Mouse (Mus musculus) skeletal muscle tissue, postnatal 0 days (tissue): ENCODE measurements around the gene Cxcr3. TPM values are rescaled to one million over a fixed set of nuclear protein-coding genes. Genes with fewer than 3 reads are reported as not detected.

Experiments used
- polyA plus RNA-seq: library from polyadenylated mRNA; unstranded; fragments of >200 nt; fragmentation: Nextera tagmentation; extraction: Ambion mirVana; gene quantifications from 2 replicates; pipeline ENCODE4 v1.2.1, GENCODE M21; 2015

Gene Cxcr3
- 0.46 and 0.94 TPM in 2 replicates for polyA plus RNA-seq

GRCm38 (mm10) chrX:101733828-101734319 lies at the start of gene Cxcr3:
Cxcr3 (minus strand) TSS chrX:101734269.

Other genes starting within 250 kb of the Cxcr3 start
- 3.2 and 4.3 TPM in 2 replicates for gene Taf1, start 201.5 kb downstream of the Cxcr3 start, polyA plus RNA-seq
- gene Ogt, start 94.2 kb downstream of the Cxcr3 start, polyA plus RNA-seq = 53.2 and 60.9 TPM in 2 replicates
- gene Gm4779, start 60.2 kb upstream of the Cxcr3 start, polyA plus RNA-seq = 0.08 TPM in 1 of 2 replicates, not detected in the other
- gene 8030474K03Rik, start 60.4 kb upstream of the Cxcr3 start, polyA plus RNA-seq = not detected in 2 replicates
- gene Nhsl2, start 115.1 kb upstream of the Cxcr3 start, polyA plus RNA-seq = 3.6 and 3.8 TPM in 2 replicates